Comparison of ENCODE assay signal across 8 mouse cellular contexts in genomic region chr7:100988092-100988491, GRCm38 (mm10). TPM values are rescaled to one million over a fixed set of nuclear protein-coding genes. Genes with fewer than 3 reads are reported as not detected.
DNase-seq lines count a peak whose midpoint lies in the region; ATAC-seq and TF ChIP-seq lines count a peak whose summit lies in the region.

No protein-coding gene starts in this region.

- H3K9me3 ChIP-seq in limb, embryonic 15.5 days: no peaks in the 10 kb centered on the region
- H3K9me3 ChIP-seq in stomach, embryonic 16.5 days (replicated peaks; ENCODE audit: control insufficient read depth, low read length): no peaks in the 10 kb centered on the region

- H3K36me3 ChIP-seq in kidney, adult 2 months (ENCODE audit: control insufficient read depth, insufficient read depth, low read length): no peaks in the 10 kb centered on the region
- no peaks in the 10 kb centered on the region for H3K36me3 ChIP-seq in limb, embryonic 15.5 days
- H3K36me3 ChIP-seq in stomach, embryonic 16.5 days (ENCODE audit: control insufficient read depth, insufficient read depth, low read length): no peaks in the 10 kb centered on the region

- no peaks in the 10 kb centered on the region for H3K27me3 ChIP-seq in kidney, adult 2 months (replicated peaks; ENCODE audit: control insufficient read depth, insufficient read depth, low read length)
- H3K27me3 ChIP-seq in limb, embryonic 15.5 days: no peaks in the 10 kb centered on the region
- no peaks in the 10 kb centered on the region for H3K27me3 ChIP-seq in stomach, embryonic 16.5 days (ENCODE audit: control insufficient read depth, insufficient read depth, low read length)

- no peak overlapping the region for H3K4me2 ChIP-seq in limb, embryonic 15.5 days
- H3K4me2 ChIP-seq in stomach, embryonic 16.5 days (ENCODE audit: low read depth, low read length): peak overlapping the region; percentile 27; the same call in 1 of the 2 replicates

- H3K4me3 ChIP-seq in kidney, adult 2 months (ENCODE audit: insufficient read depth, low read depth, low read length): no peak overlapping the region
- H3K4me3 ChIP-seq in limb, embryonic 15.5 days: no peak overlapping the region
- H3K4me3 ChIP-seq in stomach, embryonic 16.5 days (replicated peaks; ENCODE audit: low read length): no peak overlapping the region

- DNase-seq in 3134 (ENCODE audit: extremely low read depth, insufficient read length, low spot score) (peak; percentile 67), adipocyte (ENCODE audit: low spot score) (peak; percentile 77)
- DNase-seq in embryo, embryonic 11 days: peak; percentile 82
- peak; percentile 77 to 90 for DNase-seq in heart, adult 9 months (ENCODE audit: low spot score in 2 of 2)
- peak; percentile 85 for DNase-seq in kidney, adult 2 months

- 15% methylated on average over 9 of the region's 9 CpGs for WGBS in kidney, adult 2 months
- WGBS in limb, embryonic 15.5 days: 13% methylated on average over 9 of the region's 9 CpGs
- 13% methylated on average over 9 of the region's 9 CpGs for WGBS in stomach, embryonic 16.5 days

- TF ChIP-seq CTCF in kidney, adult 2 months (conservative IDR thresholded peaks at IDR 0.05; ENCODE audit: insufficient read depth, insufficient read length, low read depth, low read length): peak; percentile 89

- no peak overlapping the region for H3K27ac ChIP-seq in kidney, adult 2 months (ENCODE audit: insufficient read depth, low read depth, low read length)
- 0 out of 2 replicates have a peak overlapping the region, but pooled peaks have one; percentile 3 for H3K27ac ChIP-seq in limb, embryonic 15.5 days
- H3K27ac ChIP-seq in stomach, embryonic 16.5 days (ENCODE audit: low read length): no peak overlapping the region

- peaks cover 18% of the 10 kb centered on the region for H3K4me1 ChIP-seq in kidney, adult 2 months (ENCODE audit: control insufficient read depth, insufficient read depth, low read length)
- H3K4me1 ChIP-seq in limb, embryonic 15.5 days: peaks cover 14% of the 10 kb centered on the region
- peaks cover 14% of the 10 kb centered on the region for H3K4me1 ChIP-seq in stomach, embryonic 16.5 days (ENCODE audit: control insufficient read depth, insufficient read depth, low read length)

- TF ChIP-seq POLR2A in kidney, adult 2 months (IDR thresholded peaks at IDR 0.05; ENCODE audit: low read depth, low read length): no peak

- no peak overlapping the region for H3K9ac ChIP-seq in limb, embryonic 15.5 days
- H3K9ac ChIP-seq in stomach, embryonic 16.5 days (ENCODE audit: low read length): no peak overlapping the region

- ATAC-seq in limb, embryonic 15.5 days (ENCODE audit: insufficient number of reproducible peaks, low FRiP score, low TSS enrichment, low read depth): peak; percentile 74
- peak; percentile 59; the same call in 1 of the 2 replicates for ATAC-seq in monocyte, adult 5-6 weeks (replicated peaks; ENCODE audit: insufficient number of reproducible peaks, low FRiP score, low TSS enrichment, poor library complexity, severe bottlenecking)
- peak; percentile 75 for ATAC-seq in stomach, embryonic 16.5 days (ENCODE audit: insufficient read depth, low FRiP score)

RNA-seq across cellular contexts. Expression of gene P2ry6, which starts 13.6 kb away (rescaled TPM):
- polyA plus RNA-seq in kidney, adult 2 months (2012; rRNA removed): 7.6 and 9.6 TPM in 2 replicates
- 6.0 and 7.9 TPM in 2 replicates for polyA plus RNA-seq in limb, embryonic 15.5 days (2015; fragmentation: Nextera tagmentation; extraction: Ambion mirVana)
- 15.7 to 27.7 TPM (median 22.9 TPM) in 3 replicates for total RNA-seq in monocyte, adult 5-6 weeks (2017)
- polyA plus RNA-seq in stomach, embryonic 16.5 days (2015; fragmentation: Nextera tagmentation; extraction: Ambion mirVana): 7.9 and 8.6 TPM in 2 replicates

RNA-seq across cellular contexts. Expression of gene P2ry2, which starts 24.6 kb away (rescaled TPM):
- polyA plus RNA-seq in kidney, adult 2 months (2012; rRNA removed): 15.0 and 16.9 TPM in 2 replicates
- 3.5 and 3.8 TPM in 2 replicates for polyA plus RNA-seq in limb, embryonic 15.5 days (2015; fragmentation: Nextera tagmentation; extraction: Ambion mirVana)
- 0.19 to 6.9 TPM (median 0.49 TPM) in 3 replicates for total RNA-seq in monocyte, adult 5-6 weeks (2017)
- 8.5 and 12.0 TPM in 2 replicates for polyA plus RNA-seq in stomach, embryonic 16.5 days (2015; fragmentation: Nextera tagmentation; extraction: Ambion mirVana)

RNA-seq across cellular contexts. Expression of gene Arhgef17, which starts 56.2 kb away (rescaled TPM):
- polyA plus RNA-seq in kidney, adult 2 months (2012; rRNA removed): 25.4 and 29.3 TPM in 2 replicates
- 8.0 and 8.5 TPM in 2 replicates for polyA plus RNA-seq in limb, embryonic 15.5 days (2015; fragmentation: Nextera tagmentation; extraction: Ambion mirVana)
- total RNA-seq in monocyte, adult 5-6 weeks (2017): 0.10 to 0.29 TPM in 2 of 3 replicates, not detected in the other
- polyA plus RNA-seq in stomach, embryonic 16.5 days (2015; fragmentation: Nextera tagmentation; extraction: Ambion mirVana): 7.3 and 7.4 TPM in 2 replicates
